Mouse (Mus musculus) heart, embryonic 14.5 days (tissue): ENCODE data around the gene Mcpt1. TPM values are rescaled to one million over a fixed set of nuclear protein-coding genes. Genes with fewer than 3 reads are reported as not detected.
"Not testable (repeated sequence)": the region's sequence is repeated elsewhere in the genome, so short reads cannot be mapped to it uniquely, and the experiment has no call there.

Experiments used
- ATAC-seq: fragments of 200-750 bp; cut with Nextera tagmentation; 2 replicates; pipeline ENCODE4 v1.8.0; 2017; ENCODE audit warnings: low read depth, moderate TSS enrichment; ENCODE audit not compliant: insufficient number of reproducible peaks, insufficient read depth, low FRiP score
- H3K27ac ChIP-seq, 2 experiments: fragments of 200-500 bp in 1 of 2; fragments of 300-500 bp in 1 of 2; sonication (generic) in 1 of 2; replicated peaks in 1 of 2; 2 replicates each; pipeline ENCODE4 v1.5.1; 2012 to 2014; ENCODE audit warnings: low read depth in 2 of 2, low read length in 2 of 2, control low read depth in 1 of 2, mild to moderate bottlenecking in 1 of 2, mixed read lengths in 1 of 2; ENCODE audit not compliant: control insufficient read depth in 1 of 2, insufficient read depth in 1 of 2
- H3K27me3 ChIP-seq: fragments of 300-500 bp; sonication (generic); 2 replicates; pipeline ENCODE4 v1.6.1; 2014; ENCODE audit warnings: mild to moderate bottlenecking, low read length, control low read depth; ENCODE audit not compliant: control insufficient read depth, insufficient read depth
- H3K36me3 ChIP-seq: fragments of 300-500 bp; sonication (generic); 2 replicates; pipeline ENCODE4 v1.6.1; 2014; ENCODE audit warnings: mild to moderate bottlenecking, control low read depth, low read length, mixed read lengths; ENCODE audit not compliant: control insufficient read depth, insufficient read depth
- H3K4me1 ChIP-seq, 2 experiments: fragments of 200-500 bp in 1 of 2; fragments of 300-500 bp in 1 of 2; sonication (generic) in 1 of 2; 2 replicates each; pipeline ENCODE4 v1.6.1; 2012 to 2014; ENCODE audit warnings: low read length in 2 of 2, control low read depth in 1 of 2, mixed read lengths in 1 of 2; ENCODE audit not compliant: control insufficient read depth in 2 of 2, insufficient read depth in 2 of 2
- H3K4me2 ChIP-seq: fragments of 300-500 bp; sonication (generic); 2 replicates; pipeline ENCODE4 v1.6.1; 2014; ENCODE audit warnings: mild to moderate bottlenecking, low read length
- H3K4me3 ChIP-seq, 2 experiments: fragments of 200-500 bp in 1 of 2; fragments of 300-500 bp in 1 of 2; sonication (generic) in 1 of 2; 2 replicates each; pipeline ENCODE4 v1.5.1; 2012 to 2014; ENCODE audit warnings: low read length in 2 of 2, mild to moderate bottlenecking in 2 of 2, control low read depth in 1 of 2, low read depth in 1 of 2, moderate library complexity in 1 of 2; ENCODE audit not compliant: control insufficient read depth in 1 of 2, insufficient read depth in 1 of 2
- H3K9ac ChIP-seq: fragments of 300-500 bp; sonication (generic); 2 replicates; pipeline ENCODE4 v1.6.1; 2014; ENCODE audit warnings: mild to moderate bottlenecking, low read length
- H3K9me3 ChIP-seq: fragments of 300-500 bp; sonication (generic); 2 replicates; pipeline ENCODE4 v1.6.1; 2016; ENCODE audit warnings: low read length, control low read depth; ENCODE audit not compliant: control insufficient read depth
- WGBS: fragments of 180-500 bp; shearing (Covaris S2); extraction: QIAGEN DNeasy Blood & Tissue Kit; methylation state at CpG from one replicate; pipeline ENCODE4 v1.1.7; 2014; 5-methylcytosine and 5-hydroxymethylcytosine counted together
- polyA plus RNA-seq: library from polyadenylated mRNA; unstranded; fragments of >200 nt; fragmentation: Nextera tagmentation; extraction: Ambion mirVana; gene quantifications from 2 replicates; pipeline ENCODE4 v1.2.1, GENCODE M21; 2014

Mcpt1 gene
- polyA plus RNA-seq, 1 experiment from 2014 or later = not detected

- ATAC-seq, H3K4me3 ChIP-seq, H3K27ac ChIP-seq, H3K27me3 ChIP-seq, H3K9ac ChIP-seq, H3K36me3 ChIP-seq, H3K4me2 ChIP-seq, H3K4me1 ChIP-seq, H3K9me3 ChIP-seq: not testable (repeated sequence)
- WGBS = 20% methylated on average over 1 of the region's 1 CpGs
Measured at GRCm38 (mm10) chr14:56041792-56042191, 24.0 kb downstream of the Mcpt1 start, which contains the start of gene Mcpt2. Mcpt2 (plus strand) TSS chr14:56042041.

DNA sequence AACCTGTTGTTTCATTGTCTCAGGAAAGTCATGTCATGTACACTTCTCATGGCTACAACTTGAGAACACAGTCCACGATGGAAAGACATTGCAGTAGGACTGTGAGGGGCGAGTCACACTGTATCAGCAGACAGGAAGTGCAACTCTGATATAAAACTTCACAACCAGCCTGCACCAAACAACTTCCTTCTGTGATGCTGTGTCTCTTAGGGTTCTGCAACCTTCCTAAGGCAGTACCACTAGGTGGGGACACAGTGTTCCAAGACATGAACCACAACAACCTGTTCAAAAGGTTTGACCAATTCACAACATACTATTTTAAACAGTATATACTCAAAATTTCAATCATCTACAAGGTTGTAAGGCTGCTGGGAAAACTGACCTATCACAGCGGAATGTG lies 37.6 kb downstream of the Mcpt1 start:
- Histone ChIP-seq H3K4me3 (no peak overlapping the region), H3K4me2 (no peak overlapping the region), H3K36me3 (no peaks in the 10 kb centered on the region), H3K27ac (peak overlapping the region in 1 of 2 experiments; percentile 19; a peak in 1 of 4 replicates), H3K27me3 (no peaks in the 10 kb centered on the region), H3K9me3 (no peaks in the 10 kb centered on the region), H3K9ac (no peak overlapping the region), H3K4me1 (peaks cover 5 to 9% of the 10 kb centered on the region in 2 experiments; a peak in 3 of 4 replicates)
- no peak for ATAC-seq
- WGBS = 53% methylated on average over 3 of the region's 3 CpGs

GRCm38 (mm10) chr14:56057722-56058121 lies 40.0 kb downstream of the Mcpt1 start:
- ATAC-seq = no peak
- no peak overlapping the region for H3K4me2 ChIP-seq
- H3K27ac ChIP-seq = peak overlapping the region in 1 of 2 experiments; percentile 34; a peak in 1 of 4 replicates
- peaks cover 5 to 9% of the 10 kb centered on the region in 2 experiments; a peak in 3 of 4 replicates for H3K4me1 ChIP-seq
- H3K9me3 ChIP-seq = no peaks in the 10 kb centered on the region
- no peak overlapping the region for H3K9ac ChIP-seq
- WGBS = 30% methylated on average over 4 of the region's 4 CpGs
- no peaks in the 10 kb centered on the region for H3K27me3 ChIP-seq
- no peaks in the 10 kb centered on the region for H3K36me3 ChIP-seq
- no peak overlapping the region for H3K4me3 ChIP-seq

DNA sequence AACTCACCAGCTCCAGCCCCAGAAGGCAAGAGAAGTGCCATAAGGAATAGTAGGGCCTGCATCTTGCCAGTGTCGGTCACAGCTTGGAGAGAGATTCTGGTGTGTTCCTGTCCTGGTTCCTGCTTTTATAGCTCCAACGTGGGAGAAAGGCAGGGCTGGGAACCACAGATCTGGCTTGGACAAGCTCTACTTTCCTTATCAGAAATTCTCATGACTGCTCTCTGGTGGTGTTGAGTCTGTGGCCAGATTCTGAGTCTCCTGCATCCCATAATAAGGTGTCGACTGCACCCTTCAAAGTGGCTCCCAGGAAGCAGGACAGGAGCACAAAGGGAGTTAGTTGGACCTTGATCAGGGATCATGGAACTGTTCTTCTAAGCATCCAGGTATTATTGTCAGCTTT lies 44.4 kb downstream of the Mcpt1 start, which contains the start of gene Mcpt4:
Gene Mcpt4, minus strand, starts transcription at position 101 of the 400 bp plus-strand sequence.
- not testable (repeated sequence) for ATAC-seq, H3K9me3 ChIP-seq, H3K36me3 ChIP-seq, H3K9ac ChIP-seq, H3K27me3 ChIP-seq, H3K4me3 ChIP-seq, H3K4me1 ChIP-seq, H3K4me2 ChIP-seq, H3K27ac ChIP-seq
- 44% methylated on average over 3 of the region's 3 CpGs for WGBS

Other genes with a start within 250 kb of the Mcpt1 start
- gene Adcy4, start 233.9 kb upstream of the Mcpt1 start, polyA plus RNA-seq = 14.8 and 17.7 TPM in 2 replicates
- 13.6 and 16.1 TPM in 2 replicates for gene Ripk3, start 229.1 kb upstream of the Mcpt1 start, polyA plus RNA-seq
- 7.6 and 11.0 TPM in 2 replicates for gene Nfatc4, start 194.8 kb upstream of the Mcpt1 start, polyA plus RNA-seq
- 11.0 and 12.4 TPM in 2 replicates for gene Nynrin, start 164.0 kb upstream of the Mcpt1 start, polyA plus RNA-seq
- gene Cbln3, start 133.6 kb upstream of the Mcpt1 start, polyA plus RNA-seq = 0.24 and 0.61 TPM in 2 replicates
- gene Khnyn, start 133.0 kb upstream of the Mcpt1 start, polyA plus RNA-seq = 5.7 and 6.1 TPM in 2 replicates
- 51.6 and 52.1 TPM in 2 replicates for gene Sdr39u1, start 117.7 kb upstream of the Mcpt1 start, polyA plus RNA-seq
- 2.6 and 3.5 TPM in 2 replicates for gene Cma1, start 73.3 kb upstream of the Mcpt1 start, polyA plus RNA-seq
- gene Cma2, start 67.0 kb upstream of the Mcpt1 start, polyA plus RNA-seq = not detected in 2 replicates
- not detected in 2 replicates for gene Mcpt9, start 12.5 kb downstream of the Mcpt1 start, polyA plus RNA-seq
- not detected in 2 replicates for gene Mcpt2, start 24.1 kb downstream of the Mcpt1 start, polyA plus RNA-seq
- 0.49 and 0.90 TPM in 2 replicates for gene Mcpt4, start 44.3 kb downstream of the Mcpt1 start, polyA plus RNA-seq
- 0.42 and 0.50 TPM in 2 replicates for gene Mcpt8, start 67.3 kb downstream of the Mcpt1 start, polyA plus RNA-seq
- 0.40 and 0.41 TPM in 2 replicates for gene Ctsg, start 84.6 kb downstream of the Mcpt1 start, polyA plus RNA-seq
- gene Gzme, start 102.7 kb downstream of the Mcpt1 start, polyA plus RNA-seq = not detected in 2 replicates
- gene Gzmd, start 114.6 kb downstream of the Mcpt1 start, polyA plus RNA-seq = not detected in 2 replicates
- not detected in 2 replicates for gene Gzmg, start 141.6 kb downstream of the Mcpt1 start, polyA plus RNA-seq
- gene Gzmn, start 156.6 kb downstream of the Mcpt1 start, polyA plus RNA-seq = not detected in 2 replicates
- not detected in 2 replicates for gene Gzmf, start 193.4 kb downstream of the Mcpt1 start, polyA plus RNA-seq
- gene Gzmc, start 216.7 kb downstream of the Mcpt1 start, polyA plus RNA-seq = not detected in 2 replicates
- gene Gzmb, start 244.3 kb downstream of the Mcpt1 start, polyA plus RNA-seq = not detected in 2 replicates